Mouse (Mus musculus): ENCODE measurements around the gene Dyrk1a. TPM values are rescaled to one million over a fixed set of nuclear protein-coding genes. Genes with fewer than 3 reads are reported as not detected.

Dyrk1a gene
- total and polyA plus RNA-seq, 3 experiments: 32.4 to 53.7 (median 40.4) TPM

GRCm38 (mm10) chr16:94667557-94667956 is 97.7 kb downstream of the Dyrk1a start:
- Histone ChIP-seq H3K9ac (ENCODE audit: insufficient read depth, low read depth) (no peak overlapping the region), H3K4me2 (ENCODE audit: insufficient read depth, low read depth, poor library complexity, severe bottlenecking) (no peak overlapping the region), H3K36me3 (replicated peaks in 1 of 2; ENCODE audit: control insufficient read depth in 1 of 2, insufficient read depth in 1 of 2, low read length in 1 of 2) (peaks cover 60 to 83% of the 10 kb centered on the region in 2 experiments), H3K4me3 (replicated peaks in 1 of 3; ENCODE audit: low read depth in 2 of 3, low read length in 2 of 3, poor library complexity in 1 of 3) (no peak overlapping the region), H3K27me3 (replicated peaks) (no peaks in the 10 kb centered on the region), H3K4me1 (ENCODE audit: control insufficient read depth in 1 of 2, insufficient read depth in 2 of 2) (peaks cover 0 to 12% of the 10 kb centered on the region in 2 experiments; a peak in 2 of 4 replicates), H3K79me2 (replicated peaks; ENCODE audit: control insufficient read depth, extremely low read depth, insufficient read depth, poor library complexity, severe bottlenecking) (peaks cover 4% of the 10 kb centered on the region; the same call in 1 of the 2 replicates), H3K27ac (ENCODE audit: insufficient read depth, low read depth) (no peak overlapping the region), H3K9me3 (replicated peaks; ENCODE audit: low read length) (no peaks in the 10 kb centered on the region)
- 0 out of 2 replicates have a peak, but pooled peaks have one; percentile 32 for TF ChIP-seq MAX (IDR thresholded peaks at IDR 0.05; ENCODE audit: low read length)
- no peak for TF ChIP-seq CHD1 (IDR thresholded peaks at IDR 0.05; ENCODE audit: low read depth, low read length)
- no peak for TF ChIP-seq NRF1 (IDR thresholded peaks at IDR 0.05; ENCODE audit: low read depth, low read length)
- TF ChIP-seq SIN3A (IDR thresholded peaks at IDR 0.05; ENCODE audit: low read length): no peak
- TF ChIP-seq USF2 (conservative IDR thresholded peaks at IDR 0.05; ENCODE audit: low read depth, low read length): peak; percentile 63
- TF ChIP-seq POLR2A (IDR thresholded peaks at IDR 0.05; ENCODE audit: low read depth, low read length): no peak
- TF ChIP-seq EP300 (IDR thresholded peaks at IDR 0.05; ENCODE audit: low read length): peak; percentile 66; the same call in 1 of the 2 replicates
- TF ChIP-seq ETS1 (conservative IDR thresholded peaks at IDR 0.05; ENCODE audit: low read depth, low read length): peak; percentile 55; the same call in 1 of the 2 replicates
- TF ChIP-seq JUND (conservative IDR thresholded peaks at IDR 0.05; ENCODE audit: low read depth, low read length): peak; percentile 31; the same call in 1 of the 2 replicates
- peak; percentile 49 for TF ChIP-seq USF1 (IDR thresholded peaks at IDR 0.05; ENCODE audit: low read depth, low read length)
- peak; percentile 56; the same call in 1 of the 2 replicates for TF ChIP-seq IRF4 (IDR thresholded peaks at IDR 0.05; ENCODE audit: low read depth, low read length)
- TF ChIP-seq BHLHE40 (IDR thresholded peaks at IDR 0.05; ENCODE audit: low read depth, low read length): peak; percentile 74
- in situ Hi-C loops (cut with MboI; ENCODE audit: low pct_ligation_motif_present, low pct_unique_long_range_greater_than_20kb, low sequenced_read_pairs): no loop called here
- dilution Hi-C loops (cut with MboI; ENCODE audit: extremely low pct_ligation_motif_present, extremely low pct_unique_long_range_greater_than_20kb, low sequenced_read_pairs): no loop called here
- peak; percentile 55 for DNase-seq (ENCODE audit: extremely low read depth)

GRCm38 (mm10) chr16:94671313-94671712 is 101.5 kb downstream of the Dyrk1a start:
- Histone ChIP-seq H3K79me2 (replicated peaks; ENCODE audit: control insufficient read depth, extremely low read depth, insufficient read depth, poor library complexity, severe bottlenecking) (no peaks in the 10 kb centered on the region; the same call in 1 of the 2 replicates), H3K27me3 (replicated peaks) (no peaks in the 10 kb centered on the region), H3K9ac (ENCODE audit: insufficient read depth, low read depth) (no peak overlapping the region), H3K4me3 (replicated peaks in 1 of 3; ENCODE audit: low read depth in 2 of 3, low read length in 2 of 3, poor library complexity in 1 of 3) (no peak overlapping the region), H3K36me3 (replicated peaks in 1 of 2; ENCODE audit: control insufficient read depth in 1 of 2, insufficient read depth in 1 of 2, low read length in 1 of 2) (peaks cover 68 to 86% of the 10 kb centered on the region in 2 experiments), H3K9me3 (replicated peaks; ENCODE audit: low read length) (no peaks in the 10 kb centered on the region), H3K4me1 (ENCODE audit: control insufficient read depth in 1 of 2, insufficient read depth in 2 of 2) (peaks cover 0 to 12% of the 10 kb centered on the region in 2 experiments; a peak in 2 of 4 replicates), H3K4me2 (ENCODE audit: insufficient read depth, low read depth, poor library complexity, severe bottlenecking) (no peak overlapping the region), H3K27ac (ENCODE audit: insufficient read depth, low read depth) (no peak overlapping the region)
- no peak for DNase-seq (ENCODE audit: extremely low read depth)
- dilution Hi-C loops (cut with MboI; ENCODE audit: extremely low pct_ligation_motif_present, extremely low pct_unique_long_range_greater_than_20kb, low sequenced_read_pairs): no loop called here
- TF ChIP-seq MEF2A (IDR thresholded peaks at IDR 0.05; ENCODE audit: borderline replicate concordance, low read depth, low read length): no peak
- TF ChIP-seq SIN3A (IDR thresholded peaks at IDR 0.05; ENCODE audit: low read length): no peak
- TF ChIP-seq MAX (IDR thresholded peaks at IDR 0.05; ENCODE audit: low read length): no peak
- TF ChIP-seq MXI1 (IDR thresholded peaks at IDR 0.05; ENCODE audit: low read depth, low read length): no peak
- TF ChIP-seq KAT2A (IDR thresholded peaks at IDR 0.05; ENCODE audit: insufficient replicate concordance, low read length): no peak
- TF ChIP-seq BHLHE40 (IDR thresholded peaks at IDR 0.05; ENCODE audit: low read depth, low read length): no peak
- TF ChIP-seq EP300 (IDR thresholded peaks at IDR 0.05; ENCODE audit: low read length): no peak
- no peak for TF ChIP-seq CTCF (conservative IDR thresholded peaks at IDR 0.05 in 1 of 2, IDR thresholded peaks at IDR 0.05 in 1 of 2; ENCODE audit: low read depth in 2 of 2, low read length in 2 of 2)
- no peak for TF ChIP-seq MAZ (IDR thresholded peaks at IDR 0.05; ENCODE audit: low read depth, low read length)
- TF ChIP-seq JUN (IDR thresholded peaks at IDR 0.05; ENCODE audit: insufficient read depth, low read depth, low read length): no peak
- TF ChIP-seq CHD2 (IDR thresholded peaks at IDR 0.05; ENCODE audit: low read length): no peak
- TF ChIP-seq NELFE (IDR thresholded peaks at IDR 0.05; ENCODE audit: low read depth, low read length): no peak
- in situ Hi-C loops (cut with MboI; ENCODE audit: low pct_ligation_motif_present, low pct_unique_long_range_greater_than_20kb, low sequenced_read_pairs): no loop called here
